Comparison of ENCODE assay signal across 15 mouse cellular contexts in genomic region chr17:36157782-36158181, GRCm38 (mm10). TPM values are rescaled to one million over a fixed set of nuclear protein-coding genes. Genes with fewer than 3 reads are reported as not detected.
DNase-seq lines count a peak whose midpoint lies in the region; ATAC-seq and TF ChIP-seq lines count a peak whose summit lies in the region.
"Not testable (repeated sequence)": the region's sequence is repeated elsewhere in the genome, so short reads cannot be mapped to it uniquely, and the experiment has no call there.
"Had no signal": no experiment of that assay in that cellular context is flagged by ENCODE, and none has a peak within 500 bp of the region (broad histone marks: within the 10 kb centered on the region; RNA-seq: fewer than 3 reads in every experiment).

No protein-coding gene starts in this region.

- not testable (repeated sequence) for TF ChIP-seq CTCF in ES-Bruce4 (IDR thresholded peaks at IDR 0.05; ENCODE audit: low read depth, low read length); forebrain, postnatal 0 days (IDR thresholded peaks at IDR 0.05; ENCODE audit: low read depth); kidney, postnatal 0 days (IDR thresholded peaks at IDR 0.05; ENCODE audit: low read depth)

- WGBS in embryonic facial prominence, embryonic 10.5 days = under 1% methylated on average over 36 of the region's 36 CpGs
- under 1% methylated on average over 36 of the region's 36 CpGs for WGBS in forebrain, postnatal 0 days
- WGBS in hindbrain, embryonic 12.5 days = under 1% methylated on average over 34 of the region's 36 CpGs
- WGBS in kidney, postnatal 0 days = under 1% methylated on average over 36 of the region's 36 CpGs
- WGBS in lung, embryonic 15.5 days = under 1% methylated on average over 36 of the region's 36 CpGs

- H3K27me3 ChIP-seq in ES-Bruce4 (ENCODE audit: control insufficient read depth, insufficient read depth, low read length, poor library complexity, severe bottlenecking) = not testable (repeated sequence)
- peaks cover 99% of the 10 kb centered on the region for H3K27me3 ChIP-seq in embryonic facial prominence, embryonic 10.5 days (replicated peaks; ENCODE audit: low read depth, poor library complexity, severe bottlenecking)
- H3K27me3 ChIP-seq in forebrain, postnatal 0 days (ENCODE audit: insufficient read depth, low read length) = peaks cover 24% of the 10 kb centered on the region
- peaks cover 89% of the 10 kb centered on the region for H3K27me3 ChIP-seq in hindbrain, embryonic 12.5 days
- peaks cover 42% of the 10 kb centered on the region for H3K27me3 ChIP-seq in kidney, postnatal 0 days (ENCODE audit: insufficient read depth, low read length)
- H3K27me3 ChIP-seq in lung, embryonic 15.5 days = peaks cover 46% of the 10 kb centered on the region

- TF ChIP-seq POLR2A in ES-Bruce4 (IDR thresholded peaks at IDR 0.05; ENCODE audit: insufficient read depth, low read length) = not testable (repeated sequence)

- H3K4me2 ChIP-seq in forebrain, postnatal 0 days (ENCODE audit: low read depth) = peak overlapping the region; percentile 47
- peak overlapping the region; percentile 53 for H3K4me2 ChIP-seq in hindbrain, embryonic 12.5 days (replicated peaks)
- peak overlapping the region; percentile 50 for H3K4me2 ChIP-seq in kidney, postnatal 0 days (ENCODE audit: low read length)
- H3K4me2 ChIP-seq in lung, embryonic 15.5 days = peak overlapping the region; percentile 59

- peak overlapping the region; percentile 70 for H3K9ac ChIP-seq in ES-Bruce4 (ENCODE audit: low read depth, poor library complexity, severe bottlenecking)
- H3K9ac ChIP-seq in forebrain, postnatal 0 days; kidney, postnatal 0 days (ENCODE audit: low read depth, low read length): not testable (repeated sequence)
- H3K9ac ChIP-seq in hindbrain, embryonic 12.5 days = 0 out of 2 replicates have a peak overlapping the region, but pooled peaks have one; percentile 18
- peak overlapping the region; percentile 41 for H3K9ac ChIP-seq in lung, embryonic 15.5 days

- not testable (repeated sequence) for H3K27ac ChIP-seq in ES-Bruce4 (ENCODE audit: insufficient read depth, low read length); embryonic facial prominence, embryonic 10.5 days (replicated peaks); forebrain, postnatal 0 days (ENCODE audit: low read depth, low read length); hindbrain, embryonic 12.5 days; kidney, postnatal 0 days
- peak overlapping the region; percentile 69 for H3K27ac ChIP-seq in lung, embryonic 15.5 days

- peak; percentile 66 for DNase-seq in embryonic facial prominence, embryonic 10.5 days (ENCODE audit: low spot score)
- not testable (repeated sequence) for DNase-seq in forebrain, postnatal 0 days; kidney, postnatal 0 days (ENCODE audit: low spot score)
- DNase-seq in neural tube, embryonic 10.5 days (ENCODE audit: extremely low spot score, low spot score) = peak; percentile 58
- DNase-seq in thymus, postnatal 0 days (ENCODE audit: low spot score) = peak; percentile 30

- ATAC-seq in forebrain, postnatal 0 days; hindbrain, embryonic 12.5 days (ENCODE audit: low FRiP score); kidney, postnatal 0 days (replicated peaks; ENCODE audit: low FRiP score, low read depth); lung, embryonic 15.5 days (ENCODE audit: borderline replicate concordance, extremely low read depth, low FRiP score, low TSS enrichment): not testable (repeated sequence)

- H3K36me3 ChIP-seq in ES-Bruce4 (ENCODE audit: control insufficient read depth, insufficient read depth, low read length, poor library complexity, severe bottlenecking); embryonic facial prominence, embryonic 10.5 days (replicated peaks); forebrain, postnatal 0 days (ENCODE audit: insufficient read depth); hindbrain, embryonic 12.5 days; kidney, postnatal 0 days (ENCODE audit: insufficient read depth, low read length); lung, embryonic 15.5 days: not testable (repeated sequence)

- not testable (repeated sequence) for H3K4me1 ChIP-seq in ES-Bruce4 (ENCODE audit: control insufficient read depth, insufficient read depth, low read length); embryonic facial prominence, embryonic 10.5 days; forebrain, postnatal 0 days (ENCODE audit: insufficient read depth); hindbrain, embryonic 12.5 days; kidney, postnatal 0 days (replicated peaks; ENCODE audit: insufficient read depth, low read length); lung, embryonic 15.5 days

- H3K4me3 ChIP-seq in ES-Bruce4 (ENCODE audit: low read depth, low read length) = peak overlapping the region; percentile 49
- H3K4me3 ChIP-seq in embryonic facial prominence, embryonic 10.5 days = peak overlapping the region; percentile 49
- peak overlapping the region; percentile 22 for H3K4me3 ChIP-seq in forebrain, postnatal 0 days (ENCODE audit: low read depth, low read length)
- H3K4me3 ChIP-seq in hindbrain, embryonic 12.5 days = peak overlapping the region; percentile 27
- 0 out of 2 replicates have a peak overlapping the region, but pooled peaks have one; percentile 11 for H3K4me3 ChIP-seq in kidney, postnatal 0 days (replicated peaks; ENCODE audit: low read depth, low read length)
- peak overlapping the region; percentile 41 for H3K4me3 ChIP-seq in lung, embryonic 15.5 days

- not testable (repeated sequence) for H3K9me3 ChIP-seq in ES-Bruce4 (replicated peaks; ENCODE audit: control insufficient read depth, insufficient read depth, low read length, poor library complexity, severe bottlenecking); embryonic facial prominence, embryonic 10.5 days; forebrain, postnatal 0 days (ENCODE audit: low read length); hindbrain, embryonic 12.5 days (replicated peaks); kidney, postnatal 0 days (replicated peaks; ENCODE audit: low read length); lung, embryonic 15.5 days

- not testable (repeated sequence) for TF ChIP-seq EP300 in ES-Bruce4 (IDR thresholded peaks at IDR 0.05; ENCODE audit: insufficient read depth, low read depth, low read length)

RNA-seq across cellular contexts. Expression of gene Gm8909, which starts 10.6 kb away (rescaled TPM):
- polyA plus RNA-seq in ES-Bruce4 (2011; ENCODE audit: insufficient read depth, insufficient read length, low read depth, missing spikeins) = 13.5 and 17.5 TPM in 2 replicates
- 0.11 TPM in 1 of 2 replicates, not detected in the other for polyA plus RNA-seq in embryonic facial prominence, embryonic 10.5 days (2016; fragmentation: Nextera tagmentation; extraction: Ambion mirVana)
- total RNA-seq in forebrain, postnatal 0 days (2014; rRNA removed) = not detected in 2 replicates
- not detected in 2 replicates for polyA plus RNA-seq in forebrain, postnatal 0 days (2015; fragmentation: Nextera tagmentation; extraction: Ambion mirVana)
- not detected in 2 replicates for polyA plus RNA-seq in hindbrain, embryonic 12.5 days (2016; fragmentation: Nextera tagmentation; extraction: Ambion mirVana)
- not detected in 2 replicates for polyA plus RNA-seq in kidney, postnatal 0 days (2015; fragmentation: Nextera tagmentation; extraction: Ambion mirVana)
- 35.2 and 39.5 TPM in 2 replicates for polyA plus RNA-seq in lung, embryonic 15.5 days (2015; fragmentation: Nextera tagmentation; extraction: Ambion mirVana)
- 13.7 and 15.3 TPM in 2 replicates for polyA plus RNA-seq in thymus, postnatal 0 days (2015; fragmentation: Nextera tagmentation; extraction: Ambion mirVana)
- total RNA-seq: gastrocnemius, postnatal 14 days; hematopoietic stem cell, adult 5-6 weeks; layer of hippocampus, adult 2 months; left cerebral cortex, postnatal 14 days had no signal
- polyA plus RNA-seq: erythroblast, embryonic 14.5 days; macrophage had no signal

RNA-seq across cellular contexts. Expression of gene Gm7030, which starts 28.6 kb away (rescaled TPM):
- 0.81 and 1.4 TPM in 2 replicates for polyA plus RNA-seq in ES-Bruce4 (2011; ENCODE audit: insufficient read depth, insufficient read length, low read depth, missing spikeins)
- polyA plus RNA-seq in embryonic facial prominence, embryonic 10.5 days (2016; fragmentation: Nextera tagmentation; extraction: Ambion mirVana) = not detected in 2 replicates
- total RNA-seq in forebrain, postnatal 0 days (2014; rRNA removed) = not detected in 2 replicates
- polyA plus RNA-seq in forebrain, postnatal 0 days (2015; fragmentation: Nextera tagmentation; extraction: Ambion mirVana) = not detected in 2 replicates
- not detected in 2 replicates for polyA plus RNA-seq in hindbrain, embryonic 12.5 days (2016; fragmentation: Nextera tagmentation; extraction: Ambion mirVana)
- not detected in 2 replicates for polyA plus RNA-seq in kidney, postnatal 0 days (2015; fragmentation: Nextera tagmentation; extraction: Ambion mirVana)
- 0.19 TPM in 1 of 2 replicates, not detected in the other for polyA plus RNA-seq in lung, embryonic 15.5 days (2015; fragmentation: Nextera tagmentation; extraction: Ambion mirVana)
- polyA plus RNA-seq in thymus, postnatal 0 days (2015; fragmentation: Nextera tagmentation; extraction: Ambion mirVana) = 0.45 and 0.99 TPM in 2 replicates
- total RNA-seq: gastrocnemius, postnatal 14 days; hematopoietic stem cell, adult 5-6 weeks; layer of hippocampus, adult 2 months; left cerebral cortex, postnatal 14 days had no signal
- polyA plus RNA-seq: macrophage had no signal

RNA-seq across cellular contexts. Expression of gene H2-T3, which starts 32.3 kb away (rescaled TPM):
- 0.64 and 0.84 TPM in 2 replicates for polyA plus RNA-seq in ES-Bruce4 (2011; ENCODE audit: insufficient read depth, insufficient read length, low read depth, missing spikeins)
- polyA plus RNA-seq in embryonic facial prominence, embryonic 10.5 days (2016; fragmentation: Nextera tagmentation; extraction: Ambion mirVana) = not detected in 2 replicates
- total RNA-seq in forebrain, postnatal 0 days (2014; rRNA removed) = not detected in 2 replicates
- polyA plus RNA-seq in forebrain, postnatal 0 days (2015; fragmentation: Nextera tagmentation; extraction: Ambion mirVana) = not detected in 2 replicates
- polyA plus RNA-seq in hindbrain, embryonic 12.5 days (2016; fragmentation: Nextera tagmentation; extraction: Ambion mirVana) = not detected in 2 replicates
- not detected in 2 replicates for polyA plus RNA-seq in kidney, postnatal 0 days (2015; fragmentation: Nextera tagmentation; extraction: Ambion mirVana)
- 0.59 and 0.71 TPM in 2 replicates for polyA plus RNA-seq in lung, embryonic 15.5 days (2015; fragmentation: Nextera tagmentation; extraction: Ambion mirVana)
- 1.9 and 2.7 TPM in 2 replicates for polyA plus RNA-seq in thymus, postnatal 0 days (2015; fragmentation: Nextera tagmentation; extraction: Ambion mirVana)
- total RNA-seq: adrenal gland, adult 18-20 months; gastrocnemius, postnatal 14 days; layer of hippocampus, adult 2 months; left cerebral cortex, postnatal 14 days had no signal
- polyA plus RNA-seq: erythroblast, embryonic 14.5 days; macrophage had no signal

RNA-seq across cellular contexts. Expression of gene Gm19684, which starts 36.3 kb away (rescaled TPM):
- polyA plus RNA-seq in ES-Bruce4 (2011; ENCODE audit: insufficient read depth, insufficient read length, low read depth, missing spikeins) = 0.41 TPM in 1 of 2 replicates, not detected in the other
- not detected in 2 replicates for polyA plus RNA-seq in embryonic facial prominence, embryonic 10.5 days (2016; fragmentation: Nextera tagmentation; extraction: Ambion mirVana)
- total RNA-seq in forebrain, postnatal 0 days (2014; rRNA removed) = not detected in 2 replicates
- not detected in 2 replicates for polyA plus RNA-seq in forebrain, postnatal 0 days (2015; fragmentation: Nextera tagmentation; extraction: Ambion mirVana)
- polyA plus RNA-seq in hindbrain, embryonic 12.5 days (2016; fragmentation: Nextera tagmentation; extraction: Ambion mirVana) = not detected in 2 replicates
- not detected in 2 replicates for polyA plus RNA-seq in kidney, postnatal 0 days (2015; fragmentation: Nextera tagmentation; extraction: Ambion mirVana)
- polyA plus RNA-seq in lung, embryonic 15.5 days (2015; fragmentation: Nextera tagmentation; extraction: Ambion mirVana) = not detected in 2 replicates
- polyA plus RNA-seq in thymus, postnatal 0 days (2015; fragmentation: Nextera tagmentation; extraction: Ambion mirVana) = 0.48 and 0.57 TPM in 2 replicates
- total RNA-seq: gastrocnemius, postnatal 14 days; hematopoietic stem cell, adult 5-6 weeks; left cerebral cortex, postnatal 14 days had no signal
- polyA plus RNA-seq: erythroblast, embryonic 14.5 days had no signal

Comparison
In these comparisons a context has a peak if more than half of its experiments do, and no peak if none do; other contexts are left out.
1. RNA of gene Gm8909, which starts 10.6 kb away (polyA plus RNA-seq): 35.2 to 39.5 TPM in lung, embryonic 15.5 days, 13.7 to 15.3 TPM in thymus, postnatal 0 days and 13.5 to 17.5 TPM in ES-Bruce4; not detected in kidney, postnatal 0 days, not detected in hindbrain, embryonic 12.5 days, 0.11 TPM in embryonic facial prominence, embryonic 10.5 days and not detected in forebrain, postnatal 0 days; every median in the first group is over 10 times any median in the second.
2. Peak in every context shown above with its lines, with median percentiles within 50 percentile points of each other: H3K4me3 ChIP-seq and H3K4me2 ChIP-seq.